Mouse (Mus musculus): Measurements from ENCODE around the gene Gab1. TPM values are rescaled to one million over a fixed set of nuclear protein-coding genes. Genes with fewer than 3 reads are reported as not detected.
A peak's percentile ranks its signal among the peaks of the same experiment; 100 is the strongest.

Gene Gab1
- polyA plus RNA-seq, 1 experiment from 2014 or later = 12.5 TPM

DNA sequence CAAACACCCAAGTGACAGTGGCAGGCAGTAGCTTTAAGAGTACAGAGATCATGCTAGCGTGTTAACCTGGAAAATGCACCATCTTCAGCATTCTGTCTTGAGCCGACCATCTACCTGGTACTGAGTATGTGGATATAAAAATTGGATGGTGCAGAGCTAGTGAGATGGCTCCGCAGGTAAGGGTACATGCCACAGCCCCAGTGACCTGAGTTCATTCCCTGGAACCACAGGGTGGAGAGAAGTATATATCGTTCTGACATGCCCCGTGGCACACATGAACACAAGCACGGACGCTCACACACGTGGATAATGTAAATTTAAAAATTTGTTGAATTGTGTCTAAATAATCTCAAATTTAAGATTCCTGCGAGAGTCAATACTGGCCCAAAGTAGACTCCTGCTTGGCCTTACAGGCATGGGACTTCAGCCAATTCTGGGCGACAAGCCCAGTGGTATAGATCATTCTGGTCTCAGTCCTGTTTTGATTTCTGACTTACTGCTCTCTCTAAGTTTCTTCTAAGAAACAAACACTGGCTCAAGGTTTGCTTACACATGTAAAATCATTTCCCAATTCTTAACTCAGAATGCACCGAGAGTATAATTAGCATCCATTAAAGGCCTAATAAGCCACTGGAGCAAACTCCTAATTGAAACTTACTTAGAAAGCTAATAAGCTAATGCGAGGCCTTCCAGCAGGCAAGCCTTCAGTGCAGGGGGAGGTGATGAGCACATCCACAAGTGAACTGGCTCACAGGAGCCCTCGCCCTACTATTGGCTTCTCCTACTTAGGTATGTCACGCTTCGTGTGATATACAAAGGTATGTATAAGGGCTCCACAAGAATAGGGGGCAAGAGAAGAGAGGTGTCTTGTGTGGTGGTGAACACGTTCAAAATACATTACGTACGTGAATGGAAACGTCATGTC lies 85.5 kb downstream of the Gab1 start:
- ATAC-seq (ENCODE audit: low read depth) = peak; percentile 63; the same call in 1 of the 2 replicates
- H3K36me3 ChIP-seq (ENCODE audit: control insufficient read depth, insufficient read depth, low read length) = no peaks in the 10 kb centered on the region
- H3K4me3 ChIP-seq (ENCODE audit: low read depth, low read length) = no peak overlapping the region
- H3K9ac ChIP-seq (replicated peaks; ENCODE audit: low read depth, low read length) = no peak overlapping the region
- H3K4me2 ChIP-seq (ENCODE audit: low read depth, low read length) = no peak overlapping the region
- no peaks in the 10 kb centered on the region for H3K9me3 ChIP-seq (ENCODE audit: control insufficient read depth, low read length)
- WGBS = 77% methylated on average over 19 of the region's 19 CpGs
- H3K27me3 ChIP-seq (ENCODE audit: control insufficient read depth, insufficient read depth, low read length) = no peaks in the 10 kb centered on the region
- no peak overlapping the region for H3K27ac ChIP-seq (ENCODE audit: low read depth, low read length)
- peaks cover 12% of the 10 kb centered on the region; the same call in 1 of the 2 replicates for H3K4me1 ChIP-seq (ENCODE audit: control insufficient read depth, insufficient read depth, low read length)

DNA sequence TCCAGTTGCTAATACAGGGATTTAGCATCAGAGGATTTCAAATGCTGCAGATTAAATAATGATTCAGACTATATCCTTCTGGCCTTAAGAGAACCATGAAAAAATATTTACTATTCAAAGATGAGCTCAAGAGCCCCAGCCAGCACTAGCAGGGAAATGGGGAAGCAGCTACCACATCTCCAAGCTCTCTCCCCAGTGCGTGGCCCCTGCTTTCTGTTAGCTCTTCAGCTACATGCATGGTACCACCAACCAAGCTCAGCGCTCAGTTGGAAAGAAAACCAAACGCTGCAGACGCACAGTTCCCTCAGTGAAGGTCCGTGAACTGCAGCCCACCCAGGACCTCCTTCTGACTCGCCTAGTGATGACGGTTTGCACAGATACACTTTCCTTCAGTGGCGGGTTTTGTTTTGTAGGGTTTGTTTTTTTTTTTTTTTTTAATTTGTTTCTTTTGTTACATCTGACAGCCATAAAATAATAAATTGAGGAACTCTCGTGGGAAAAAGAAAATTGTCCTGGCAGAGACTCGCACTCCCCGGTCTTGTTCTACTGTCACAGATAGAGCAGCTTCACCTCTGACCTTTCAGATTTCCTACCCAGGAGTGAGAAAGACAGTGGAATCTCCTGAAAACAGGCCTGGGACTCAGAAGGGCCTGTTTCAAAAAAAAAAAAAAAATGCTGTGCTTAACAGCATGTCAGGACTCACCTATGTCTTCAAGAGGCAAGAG lies 86.4 kb downstream of the Gab1 start:
- no peak overlapping the region for H3K4me3 ChIP-seq (ENCODE audit: low read depth, low read length)
- no peak overlapping the region for H3K27ac ChIP-seq (ENCODE audit: low read depth, low read length)
- no peaks in the 10 kb centered on the region for H3K27me3 ChIP-seq (ENCODE audit: control insufficient read depth, insufficient read depth, low read length)
- H3K36me3 ChIP-seq (ENCODE audit: control insufficient read depth, insufficient read depth, low read length) = no peaks in the 10 kb centered on the region
- ATAC-seq (ENCODE audit: low read depth) = no peak
- H3K4me1 ChIP-seq (ENCODE audit: control insufficient read depth, insufficient read depth, low read length) = peaks cover 12% of the 10 kb centered on the region; the same call in 1 of the 2 replicates
- H3K9ac ChIP-seq (replicated peaks; ENCODE audit: low read depth, low read length) = no peak overlapping the region
- no peaks in the 10 kb centered on the region for H3K9me3 ChIP-seq (ENCODE audit: control insufficient read depth, low read length)
- 35% methylated on average over 11 of the region's 11 CpGs for WGBS
- no peak overlapping the region for H3K4me2 ChIP-seq (ENCODE audit: low read depth, low read length)

DNA sequence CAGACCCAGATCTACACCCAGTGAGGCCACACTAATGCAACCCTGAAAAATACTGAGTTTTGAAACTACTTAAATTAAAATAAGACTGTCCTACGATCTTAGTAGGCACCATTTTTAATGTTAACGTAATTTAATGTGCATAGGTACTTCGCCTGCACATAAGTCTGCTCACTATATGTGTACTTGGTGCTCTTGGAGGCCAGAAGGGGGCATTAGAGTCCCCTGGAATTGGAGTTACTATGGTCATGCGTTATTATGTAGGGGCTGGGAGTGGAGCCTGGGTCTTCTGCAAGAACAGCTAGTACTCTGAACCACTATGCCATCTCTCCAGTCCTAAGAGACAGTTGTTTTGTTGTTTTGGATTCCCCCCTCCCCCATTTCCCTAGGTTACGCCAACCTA lies 88.1 kb downstream of the Gab1 start:
- no peak overlapping the region for H3K9ac ChIP-seq (replicated peaks; ENCODE audit: low read depth, low read length)
- 0 out of 2 replicates have a peak, but pooled peaks cover 4% of the 10 kb centered on the region for H3K36me3 ChIP-seq (ENCODE audit: control insufficient read depth, insufficient read depth, low read length)

DNA sequence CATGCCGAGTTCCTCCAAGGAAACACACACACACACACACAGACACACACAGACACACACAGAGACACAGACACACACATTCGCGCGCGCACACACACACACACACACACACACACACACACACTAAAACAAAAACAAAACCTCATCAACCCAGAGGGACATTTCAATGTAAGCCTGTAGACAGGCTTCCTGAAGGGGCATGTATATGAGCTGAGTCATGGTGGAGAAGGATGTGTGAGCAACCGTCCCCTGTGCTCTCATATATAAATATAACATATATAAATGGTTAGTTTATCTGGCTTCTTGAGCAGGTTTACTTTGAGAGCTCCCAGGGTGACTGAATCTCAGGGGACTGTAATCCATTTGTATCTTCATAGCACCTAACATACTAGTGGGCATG lies 91.0 kb downstream of the Gab1 start:
- Histone ChIP-seq H3K4me3 (ENCODE audit: low read depth, low read length) (no peak overlapping the region), H3K36me3 (ENCODE audit: control insufficient read depth, insufficient read depth, low read length) (0 out of 2 replicates have a peak, but pooled peaks cover 4% of the 10 kb centered on the region), H3K9ac (replicated peaks; ENCODE audit: low read depth, low read length) (no peak overlapping the region), H3K4me1 (ENCODE audit: control insufficient read depth, insufficient read depth, low read length) (0 out of 2 replicates have a peak, but pooled peaks cover 6% of the 10 kb centered on the region), H3K27ac (ENCODE audit: low read depth, low read length) (no peak overlapping the region), H3K4me2 (ENCODE audit: low read depth, low read length) (no peak overlapping the region), H3K9me3 (ENCODE audit: control insufficient read depth, low read length) (no peaks in the 10 kb centered on the region), H3K27me3 (ENCODE audit: control insufficient read depth, insufficient read depth, low read length) (no peaks in the 10 kb centered on the region)
- WGBS = 94% methylated on average over 6 of the region's 6 CpGs
- no peak for ATAC-seq (ENCODE audit: low read depth)

More for the DNA sequence above, 88.1 kb downstream of the Gab1 start:
- 90% methylated on average over 5 of the region's 5 CpGs for WGBS
- no peak for ATAC-seq (ENCODE audit: low read depth)
- Histone ChIP-seq H3K9me3 (ENCODE audit: control insufficient read depth, low read length) (no peaks in the 10 kb centered on the region), H3K4me3 (ENCODE audit: low read depth, low read length) (no peak overlapping the region), H3K27me3 (ENCODE audit: control insufficient read depth, insufficient read depth, low read length) (no peaks in the 10 kb centered on the region), H3K4me2 (ENCODE audit: low read depth, low read length) (no peak overlapping the region), H3K27ac (ENCODE audit: low read depth, low read length) (no peak overlapping the region), H3K4me1 (ENCODE audit: control insufficient read depth, insufficient read depth, low read length) (peaks cover 12% of the 10 kb centered on the region; the same call in 1 of the 2 replicates)

DNA sequence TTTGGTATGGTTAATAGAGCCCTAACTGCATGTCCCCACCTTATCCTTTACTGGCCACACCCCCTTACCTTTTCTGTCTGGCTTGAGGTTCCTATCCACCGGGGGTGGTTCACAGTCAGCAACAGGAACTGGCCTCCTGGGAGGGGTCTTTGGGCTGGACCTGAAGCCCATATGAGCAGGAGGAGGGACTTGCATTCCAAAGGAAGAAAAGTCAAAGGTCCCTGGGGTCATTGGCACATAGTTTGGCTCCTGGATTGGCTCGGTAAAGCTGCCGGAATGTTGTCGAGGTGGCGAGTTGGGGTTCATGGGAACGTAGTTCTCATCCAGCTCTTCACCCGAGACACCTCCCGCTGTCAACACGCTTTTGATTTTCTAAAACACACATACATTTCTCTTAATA lies 95.8 kb downstream of the Gab1 start:
- Histone ChIP-seq H3K9ac (replicated peaks; ENCODE audit: low read depth, low read length) (no peak overlapping the region), H3K4me2 (ENCODE audit: low read depth, low read length) (no peak overlapping the region), H3K27me3 (ENCODE audit: control insufficient read depth, insufficient read depth, low read length) (no peaks in the 10 kb centered on the region), H3K36me3 (ENCODE audit: control insufficient read depth, insufficient read depth, low read length) (0 out of 2 replicates have a peak, but pooled peaks cover 4% of the 10 kb centered on the region), H3K27ac (ENCODE audit: low read depth, low read length) (no peak overlapping the region), H3K9me3 (ENCODE audit: control insufficient read depth, low read length) (no peaks in the 10 kb centered on the region), H3K4me1 (ENCODE audit: control insufficient read depth, insufficient read depth, low read length) (no peaks in the 10 kb centered on the region), H3K4me3 (ENCODE audit: low read depth, low read length) (no peak overlapping the region)
- ATAC-seq (ENCODE audit: low read depth) = no peak
- WGBS = 91% methylated on average over 9 of the region's 9 CpGs

DNA sequence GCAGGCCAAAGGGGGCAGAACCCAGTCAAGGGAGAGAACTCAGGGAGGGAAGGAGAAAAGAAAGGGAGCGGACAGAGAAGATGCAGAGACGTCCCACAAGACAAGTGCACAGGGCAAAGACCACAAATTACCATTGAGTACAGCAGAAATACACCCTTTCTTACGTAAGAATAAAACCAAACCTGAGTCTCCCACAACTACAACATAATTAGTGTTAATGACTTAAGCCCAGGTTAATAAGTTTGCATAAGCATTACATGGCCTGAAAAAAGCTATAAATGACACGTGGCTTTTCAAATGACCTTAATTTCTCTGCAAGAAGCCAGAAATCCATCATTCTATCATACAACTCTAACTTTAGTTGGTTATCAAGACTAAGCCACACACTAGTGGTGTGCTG lies 97.0 kb downstream of the Gab1 start:
- Histone ChIP-seq H3K4me3 (ENCODE audit: low read depth, low read length) (no peak overlapping the region), H3K27ac (ENCODE audit: low read depth, low read length) (no peak overlapping the region), H3K36me3 (ENCODE audit: control insufficient read depth, insufficient read depth, low read length) (0 out of 2 replicates have a peak, but pooled peaks cover 2% of the 10 kb centered on the region), H3K4me1 (ENCODE audit: control insufficient read depth, insufficient read depth, low read length) (no peaks in the 10 kb centered on the region), H3K4me2 (ENCODE audit: low read depth, low read length) (no peak overlapping the region), H3K9ac (replicated peaks; ENCODE audit: low read depth, low read length) (no peak overlapping the region), H3K9me3 (ENCODE audit: control insufficient read depth, low read length) (no peaks in the 10 kb centered on the region), H3K27me3 (ENCODE audit: control insufficient read depth, insufficient read depth, low read length) (no peaks in the 10 kb centered on the region)
- 93% methylated on average over 4 of the region's 4 CpGs for WGBS
- no peak for ATAC-seq (ENCODE audit: low read depth)

DNA sequence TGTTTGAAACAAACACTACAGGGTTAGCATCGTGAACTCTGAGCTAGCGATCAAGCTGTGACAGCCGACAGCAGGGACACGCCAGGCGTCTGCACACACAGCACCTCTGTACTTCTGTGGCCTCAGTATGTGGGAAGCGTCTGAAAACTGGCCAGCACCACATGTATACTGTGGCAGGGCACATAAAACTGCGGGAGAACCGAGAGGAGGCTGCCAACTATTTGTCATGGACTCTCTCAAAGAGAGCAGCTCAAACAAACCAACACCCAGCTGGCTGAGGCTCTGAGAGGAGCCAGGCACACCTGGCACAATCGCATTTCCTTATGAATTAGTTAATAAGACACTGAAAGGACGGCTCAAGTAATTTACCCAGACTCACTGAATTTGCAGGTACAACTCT lies 99.0 kb downstream of the Gab1 start:
- WGBS = 42% methylated on average over 10 of the region's 10 CpGs
- no peak overlapping the region for H3K9ac ChIP-seq (replicated peaks; ENCODE audit: low read depth, low read length)
- no peaks in the 10 kb centered on the region for H3K27me3 ChIP-seq (ENCODE audit: control insufficient read depth, insufficient read depth, low read length)
- H3K36me3 ChIP-seq (ENCODE audit: control insufficient read depth, insufficient read depth, low read length) = 0 out of 2 replicates have a peak, but pooled peaks cover 3% of the 10 kb centered on the region
- no peak overlapping the region for H3K4me2 ChIP-seq (ENCODE audit: low read depth, low read length)
- H3K9me3 ChIP-seq (ENCODE audit: control insufficient read depth, low read length) = no peaks in the 10 kb centered on the region
- no peaks in the 10 kb centered on the region for H3K4me1 ChIP-seq (ENCODE audit: control insufficient read depth, insufficient read depth, low read length)
- no peak overlapping the region for H3K27ac ChIP-seq (ENCODE audit: low read depth, low read length)
- no peak overlapping the region for H3K4me3 ChIP-seq (ENCODE audit: low read depth, low read length)
- ATAC-seq (ENCODE audit: low read depth) = peak; percentile 86

DNA sequence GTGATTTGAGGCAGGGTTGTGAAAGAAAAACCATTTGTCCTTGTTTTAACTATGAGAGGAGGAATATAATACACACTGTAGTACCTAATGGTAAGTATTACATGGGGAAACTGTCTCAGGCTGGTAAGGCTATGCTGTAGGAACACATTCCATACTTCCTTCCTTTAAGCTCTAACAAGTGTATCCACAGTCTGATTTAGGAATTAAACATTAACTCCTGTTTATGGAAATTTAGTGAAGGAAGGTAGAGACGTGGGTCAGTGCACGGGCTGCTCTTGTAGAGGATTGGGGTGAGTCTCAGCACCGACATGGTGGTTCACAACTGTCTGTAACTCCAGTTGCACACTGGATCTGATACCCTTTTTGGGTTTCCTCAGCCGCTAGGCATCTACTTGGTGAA lies 100.0 kb downstream of the Gab1 start:
- WGBS = 90% methylated on average over 4 of the region's 4 CpGs
- Histone ChIP-seq H3K9me3 (ENCODE audit: control insufficient read depth, low read length) (no peaks in the 10 kb centered on the region), H3K4me2 (ENCODE audit: low read depth, low read length) (no peak overlapping the region), H3K4me3 (ENCODE audit: low read depth, low read length) (no peak overlapping the region), H3K27ac (ENCODE audit: low read depth, low read length) (no peak overlapping the region), H3K36me3 (ENCODE audit: control insufficient read depth, insufficient read depth, low read length) (0 out of 2 replicates have a peak, but pooled peaks cover 3% of the 10 kb centered on the region), H3K4me1 (ENCODE audit: control insufficient read depth, insufficient read depth, low read length) (no peaks in the 10 kb centered on the region), H3K27me3 (ENCODE audit: control insufficient read depth, insufficient read depth, low read length) (no peaks in the 10 kb centered on the region), H3K9ac (replicated peaks; ENCODE audit: low read depth, low read length) (no peak overlapping the region)
- ATAC-seq (ENCODE audit: low read depth) = no peak

DNA sequence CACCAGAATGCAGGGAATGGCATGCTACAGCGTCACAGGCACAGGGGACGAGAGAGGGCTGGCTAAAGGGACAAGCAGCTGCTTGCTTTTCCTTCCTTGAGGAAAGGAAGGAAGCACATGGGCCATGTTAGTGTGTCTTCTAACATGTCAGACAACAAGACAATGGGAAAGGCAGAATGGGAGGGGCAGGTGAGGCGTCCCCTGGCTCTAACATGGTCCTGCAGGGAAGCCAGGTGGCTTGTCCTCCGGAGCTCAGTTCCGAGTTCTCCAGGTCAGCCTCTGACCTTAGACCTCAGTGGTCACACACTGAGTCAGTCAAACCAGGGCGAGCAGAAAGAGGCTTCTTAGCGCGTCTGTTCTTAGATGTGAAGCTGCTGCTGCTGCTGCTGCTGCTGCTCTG lies 103.9 kb downstream of the Gab1 start:
- H3K27me3 ChIP-seq (ENCODE audit: control insufficient read depth, insufficient read depth, low read length) = no peaks in the 10 kb centered on the region
- no peaks in the 10 kb centered on the region for H3K9me3 ChIP-seq (ENCODE audit: control insufficient read depth, low read length)
- no peaks in the 10 kb centered on the region for H3K4me1 ChIP-seq (ENCODE audit: control insufficient read depth, insufficient read depth, low read length)
- WGBS = 77% methylated on average over 8 of the region's 8 CpGs
- no peak overlapping the region for H3K9ac ChIP-seq (replicated peaks; ENCODE audit: low read depth, low read length)
- H3K4me2 ChIP-seq (ENCODE audit: low read depth, low read length) = no peak overlapping the region
- no peak for ATAC-seq (ENCODE audit: low read depth)
- H3K4me3 ChIP-seq (ENCODE audit: low read depth, low read length) = no peak overlapping the region
- H3K27ac ChIP-seq (ENCODE audit: low read depth, low read length) = no peak overlapping the region
- H3K36me3 ChIP-seq (ENCODE audit: control insufficient read depth, insufficient read depth, low read length) = 0 out of 2 replicates have a peak, but pooled peaks cover 3% of the 10 kb centered on the region

Measured in neural tube, embryonic 14.5 days (tissue).